Mouse (Mus musculus): ENCODE results near the gene Arhgap10. TPM values are rescaled to one million over a fixed set of nuclear protein-coding genes. Genes with fewer than 3 reads are reported as not detected.
A peak's percentile ranks its signal among the peaks of the same experiment; 100 is the strongest.

Arhgap10 gene
- total and polyA plus RNA-seq, 2 experiments from 2014 or later: 3.3 to 4.5 TPM

GRCm38 (mm10) chr8:77422632-77423252 lies 95.0 kb downstream of the Arhgap10 start:
- no peaks in the 10 kb centered on the region for H3K27me3 ChIP-seq (ENCODE audit: insufficient read depth, low read length)
- H3K4me3 ChIP-seq (ENCODE audit: low read depth, low read length): no peak overlapping the region
- WGBS: 85% methylated on average over 15 of the region's 15 CpGs
- no peak overlapping the region for H3K27ac ChIP-seq (ENCODE audit: low read depth, low read length)
- H3K36me3 ChIP-seq (ENCODE audit: insufficient read depth): no peaks in the 10 kb centered on the region
- H3K9me3 ChIP-seq (ENCODE audit: low read length): no peaks in the 10 kb centered on the region
- H3K4me1 ChIP-seq (ENCODE audit: insufficient read depth): no peaks in the 10 kb centered on the region
- DNase-seq (no peak), ATAC-seq (no peak)
- no peak overlapping the region for H3K4me2 ChIP-seq (ENCODE audit: low read depth)
- no peak overlapping the region for H3K9ac ChIP-seq
- TF ChIP-seq CTCF (IDR thresholded peaks at IDR 0.05; ENCODE audit: low read depth): no peak

GRCm38 (mm10) chr8:77421596-77421995 lies 96.2 kb downstream of the Arhgap10 start:
- no peak for TF ChIP-seq CTCF (IDR thresholded peaks at IDR 0.05; ENCODE audit: low read depth)
- DNase-seq (no peak), ATAC-seq (no peak)
- Histone ChIP-seq H3K9me3 (ENCODE audit: low read length) (no peaks in the 10 kb centered on the region), H3K4me1 (ENCODE audit: insufficient read depth) (no peaks in the 10 kb centered on the region), H3K4me3 (ENCODE audit: low read depth, low read length) (no peak overlapping the region), H3K9ac (no peak overlapping the region), H3K4me2 (ENCODE audit: low read depth) (no peak overlapping the region), H3K27ac (ENCODE audit: low read depth, low read length) (no peak overlapping the region), H3K27me3 (ENCODE audit: insufficient read depth, low read length) (no peaks in the 10 kb centered on the region), H3K36me3 (ENCODE audit: insufficient read depth) (no peaks in the 10 kb centered on the region)
- WGBS: 92% methylated on average over 13 of the region's 13 CpGs

GRCm38 (mm10) chr8:77419731-77420130 lies 98.0 kb downstream of the Arhgap10 start:
- Histone ChIP-seq H3K4me1 (ENCODE audit: insufficient read depth) (no peaks in the 10 kb centered on the region), H3K9me3 (ENCODE audit: low read length) (no peaks in the 10 kb centered on the region), H3K36me3 (ENCODE audit: insufficient read depth) (no peaks in the 10 kb centered on the region), H3K9ac (no peak overlapping the region), H3K27me3 (ENCODE audit: insufficient read depth, low read length) (no peaks in the 10 kb centered on the region), H3K27ac (ENCODE audit: low read depth, low read length) (no peak overlapping the region), H3K4me2 (ENCODE audit: low read depth) (no peak overlapping the region), H3K4me3 (ENCODE audit: low read depth, low read length) (no peak overlapping the region)
- peak; percentile 89 for TF ChIP-seq CTCF (IDR thresholded peaks at IDR 0.05; ENCODE audit: low read depth)
- ATAC-seq: peak; percentile 88
- 50% methylated on average over 4 of the region's 4 CpGs for WGBS
- DNase-seq: peak; percentile 88

GRCm38 (mm10) chr8:77416738-77417137 lies 101.0 kb downstream of the Arhgap10 start:
- DNase-seq (no peak), ATAC-seq (no peak)
- no peak for TF ChIP-seq CTCF (IDR thresholded peaks at IDR 0.05; ENCODE audit: low read depth)
- Histone ChIP-seq H3K4me2 (ENCODE audit: low read depth) (no peak overlapping the region), H3K9ac (no peak overlapping the region), H3K4me1 (ENCODE audit: insufficient read depth) (no peaks in the 10 kb centered on the region), H3K36me3 (ENCODE audit: insufficient read depth) (no peaks in the 10 kb centered on the region), H3K9me3 (ENCODE audit: low read length) (no peaks in the 10 kb centered on the region), H3K27ac (ENCODE audit: low read depth, low read length) (no peak overlapping the region), H3K27me3 (ENCODE audit: insufficient read depth, low read length) (no peaks in the 10 kb centered on the region), H3K4me3 (ENCODE audit: low read depth, low read length) (no peak overlapping the region)
- WGBS: 32% methylated on average over 5 of the region's 5 CpGs

GRCm38 (mm10) chr8:77416034-77416433 lies 101.7 kb downstream of the Arhgap10 start:
- no peak overlapping the region for H3K27ac ChIP-seq (ENCODE audit: low read depth, low read length)
- no peak for ATAC-seq

GRCm38 (mm10) chr8:77411262-77411661 lies 106.5 kb downstream of the Arhgap10 start:
- WGBS: 97% methylated on average over 15 of the region's 15 CpGs
- Histone ChIP-seq H3K9ac (no peak overlapping the region), H3K4me3 (ENCODE audit: low read depth, low read length) (no peak overlapping the region), H3K27ac (ENCODE audit: low read depth, low read length) (no peak overlapping the region), H3K36me3 (ENCODE audit: insufficient read depth) (no peaks in the 10 kb centered on the region), H3K4me2 (ENCODE audit: low read depth) (no peak overlapping the region), H3K4me1 (ENCODE audit: insufficient read depth) (no peaks in the 10 kb centered on the region), H3K27me3 (ENCODE audit: insufficient read depth, low read length) (no peaks in the 10 kb centered on the region), H3K9me3 (ENCODE audit: low read length) (no peaks in the 10 kb centered on the region)
- TF ChIP-seq CTCF (IDR thresholded peaks at IDR 0.05; ENCODE audit: low read depth): no peak
- ATAC-seq (no peak), DNase-seq (no peak)

More at GRCm38 (mm10) chr8:77416034-77416433, 101.7 kb downstream of the Arhgap10 start:
- TF ChIP-seq CTCF (IDR thresholded peaks at IDR 0.05; ENCODE audit: low read depth): no peak
- Histone ChIP-seq H3K4me3 (ENCODE audit: low read depth, low read length) (no peak overlapping the region), H3K4me1 (ENCODE audit: insufficient read depth) (no peaks in the 10 kb centered on the region), H3K4me2 (ENCODE audit: low read depth) (no peak overlapping the region), H3K36me3 (ENCODE audit: insufficient read depth) (no peaks in the 10 kb centered on the region), H3K9ac (no peak overlapping the region), H3K27me3 (ENCODE audit: insufficient read depth, low read length) (no peaks in the 10 kb centered on the region), H3K9me3 (ENCODE audit: low read length) (no peaks in the 10 kb centered on the region)
- WGBS: 60% methylated on average over 5 of the region's 5 CpGs
- no peak for DNase-seq

GRCm38 (mm10) chr8:77410394-77410793 lies 107.4 kb downstream of the Arhgap10 start:
- Histone ChIP-seq H3K27me3 (ENCODE audit: insufficient read depth, low read length) (no peaks in the 10 kb centered on the region), H3K4me3 (ENCODE audit: low read depth, low read length) (no peak overlapping the region), H3K9ac (no peak overlapping the region), H3K27ac (ENCODE audit: low read depth, low read length) (no peak overlapping the region), H3K4me1 (ENCODE audit: insufficient read depth) (no peaks in the 10 kb centered on the region), H3K9me3 (ENCODE audit: low read length) (no peaks in the 10 kb centered on the region), H3K36me3 (ENCODE audit: insufficient read depth) (no peaks in the 10 kb centered on the region), H3K4me2 (ENCODE audit: low read depth) (no peak overlapping the region)
- no peak for TF ChIP-seq CTCF (IDR thresholded peaks at IDR 0.05; ENCODE audit: low read depth)
- DNase-seq (no peak), ATAC-seq (no peak)
- WGBS: 77% methylated on average over 9 of the region's 9 CpGs

Data from forebrain, postnatal 0 days (tissue).